Mouse (Mus musculus) sigmoid colon, adult 10 weeks (tissue): ENCODE measurements around the gene Arl14. TPM values are rescaled to one million over a fixed set of nuclear protein-coding genes. Genes with fewer than 3 reads are reported as not detected.

ENCODE experiments used
- polyA plus RNA-seq: library from polyadenylated mRNA; stranded (reverse); fragments of 350-450 nt; fragmentation: Illumina TruSeq; extraction: RNeasy Lipid Tissue Mini Kit (QIAGEN cat#74804); gene quantifications from one replicate; pipeline ENCODE4 v1.2.3, GENCODE M21; 2014; ENCODE audit warnings: low read depth, low replicate concordance

Arl14 gene
- polyA plus RNA-seq = 45.1 TPM

DNA sequence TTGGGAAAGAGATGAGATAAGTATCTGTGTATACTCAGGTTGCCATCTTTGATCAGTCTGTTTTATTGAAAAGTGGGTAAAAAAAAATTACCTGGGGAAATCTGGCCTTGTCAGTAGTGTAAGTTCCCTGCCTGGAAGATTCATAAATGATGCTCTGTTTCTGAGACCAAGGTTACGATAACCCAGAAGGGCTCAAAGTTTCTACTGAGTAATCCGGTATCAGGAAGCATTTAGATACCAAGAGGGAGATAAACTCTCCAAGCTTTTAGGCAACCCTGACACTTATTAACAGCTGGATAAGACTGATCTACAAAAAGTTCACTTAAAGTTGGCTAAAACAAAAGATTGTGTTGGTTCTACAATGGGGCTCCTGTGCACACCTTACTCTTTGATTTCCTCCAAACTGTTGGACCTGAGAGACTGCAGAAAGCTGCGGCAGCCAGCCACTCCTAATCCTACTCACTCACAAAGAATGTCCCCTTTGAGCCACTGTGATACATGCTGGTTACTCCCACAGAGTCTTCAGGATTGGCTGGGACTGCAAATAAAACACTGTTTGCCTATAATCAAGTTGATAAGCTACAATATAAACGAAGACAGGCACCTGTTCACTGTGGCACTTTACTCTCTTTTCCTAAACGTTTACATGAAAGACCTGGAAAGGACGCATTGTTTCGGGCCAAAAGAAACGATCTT is at the start of gene Arl14:
TSS of gene Arl14 (plus strand) at position 614 of the 696 bp plus-strand sequence.

Other genes with a start within 250 kb of the Arl14 start
- gene Ift80, start 217.8 kb upstream of the Arl14 start, polyA plus RNA-seq = 20.1 TPM
- gene Smc4, start 217.7 kb upstream of the Arl14 start, polyA plus RNA-seq = 170 TPM
- gene Trim59, start 177.7 kb upstream of the Arl14 start, polyA plus RNA-seq = 48.4 TPM
- 152 TPM for gene Kpna4, start 95.3 kb upstream of the Arl14 start, polyA plus RNA-seq
- 10.7 TPM for gene Ppm1l, start 94.4 kb downstream of the Arl14 start, polyA plus RNA-seq